Mouse (Mus musculus) intestine, postnatal 0 days (tissue): ENCODE measurements around the gene A630095E13Rik. TPM values are rescaled to one million over a fixed set of nuclear protein-coding genes. Genes with fewer than 3 reads are reported as not detected.
"Not testable (repeated sequence)": the region's sequence is repeated elsewhere in the genome, so short reads cannot be mapped to it uniquely, and the experiment has no call there.

ENCODE experiments used
- ATAC-seq: fragments of 200-750 bp; cut with Nextera tagmentation; 2 replicates; pipeline ENCODE4 v1.8.0; 2017; ENCODE audit warnings: mild to moderate bottlenecking, moderate TSS enrichment, moderate library complexity
- H3K27ac ChIP-seq: fragments of 300-500 bp; sonication (generic); 2 replicates; pipeline ENCODE4 v1.5.1; 2014; ENCODE audit warnings: mild to moderate bottlenecking, low read depth, low read length, moderate library complexity
- H3K27me3 ChIP-seq: fragments of 300-500 bp; sonication (generic); replicated peaks from 2 replicates; pipeline ENCODE4 v1.6.1; 2014; ENCODE audit warnings: low read length, mixed read lengths; ENCODE audit not compliant: control insufficient read depth, insufficient read depth
- H3K36me3 ChIP-seq: fragments of 300-500 bp; sonication (generic); 2 replicates; pipeline ENCODE4 v1.6.1; 2014; ENCODE audit warnings: mild to moderate bottlenecking, moderate library complexity; ENCODE audit not compliant: control insufficient read depth, insufficient read depth
- H3K4me1 ChIP-seq: fragments of 300-500 bp; sonication (generic); replicated peaks from 2 replicates; pipeline ENCODE4 v1.6.1; 2014; ENCODE audit warnings: antibody characterized with exemption, low read length, mixed read lengths; ENCODE audit not compliant: control insufficient read depth, insufficient read depth
- H3K4me2 ChIP-seq: fragments of 300-500 bp; sonication (generic); replicated peaks from 2 replicates; pipeline ENCODE4 v1.6.1; 2014; ENCODE audit warnings: low read depth, mild to moderate bottlenecking, moderate library complexity
- H3K4me3 ChIP-seq: fragments of 300-500 bp; sonication (generic); 2 replicates; pipeline ENCODE4 v1.5.1; 2014; ENCODE audit warnings: low read depth, low read length
- H3K9ac ChIP-seq: fragments of 300-500 bp; sonication (generic); 2 replicates; pipeline ENCODE4 v1.6.1; 2014; ENCODE audit warnings: mild to moderate bottlenecking, low read depth, low read length
- H3K9me3 ChIP-seq: fragments of 300-500 bp; sonication (generic); 2 replicates; pipeline ENCODE4 v1.6.1; 2016; ENCODE audit warnings: mixed run types; ENCODE audit not compliant: control insufficient read depth
- CTCF ChIP-seq: sonication (generic); IDR thresholded peaks from 2 replicates; pipeline ENCODE4 v1.5.1; 2016; ENCODE audit warnings: low read depth, mild to moderate bottlenecking, control low read depth, antibody characterized with exemption, moderate library complexity
- WGBS: fragments of 180-500 bp; shearing (Covaris S2); extraction: QIAGEN DNeasy Blood & Tissue Kit; methylation state at CpG from one replicate; pipeline ENCODE4 v1.1.7; 2014; 5-methylcytosine and 5-hydroxymethylcytosine counted together
- polyA plus RNA-seq: library from polyadenylated mRNA; unstranded; fragments of >200 nt; fragmentation: Nextera tagmentation; extraction: Ambion mirVana; gene quantifications from 2 replicates; pipeline ENCODE4 v1.2.1, GENCODE M21; 2015

A630095E13Rik gene
- polyA plus RNA-seq, result not detected in 2 replicates

GRCm38 (mm10) chr9:36643276-36643675 lies at the start of gene A630095E13Rik:
Gene A630095E13Rik (minus strand): TSS chr9:36643376.
- not testable (repeated sequence) for H3K4me3 ChIP-seq, H3K9ac ChIP-seq, H3K36me3 ChIP-seq, H3K27ac ChIP-seq, H3K4me2 ChIP-seq, H3K9me3 ChIP-seq, H3K4me1 ChIP-seq, H3K27me3 ChIP-seq, ATAC-seq
- 60% methylated on average over 3 of the region's 3 CpGs for WGBS

GRCm38 (mm10) chr9:36692920-36693319 lies 49.7 kb upstream of the A630095E13Rik start, which contains the start of gene Acrv1:
Gene Acrv1 (plus strand): TSS chr9:36693220.
- H3K27me3 ChIP-seq, result no peaks in the 10 kb centered on the region
- no peaks in the 10 kb centered on the region for H3K9me3 ChIP-seq
- WGBS, result 53% methylated on average over 1 of the region's 1 CpGs
- no peak within 1 kb of the TSS for H3K4me2 ChIP-seq
- H3K27ac ChIP-seq, result no peak within 1 kb of the TSS
- no peaks in the 10 kb centered on the region for H3K36me3 ChIP-seq
- no peak for TF ChIP-seq CTCF
- no peak within 1 kb of the TSS for H3K4me3 ChIP-seq
- H3K9ac ChIP-seq, result no peak within 1 kb of the TSS
- ATAC-seq, result no peak
- no peaks in the 10 kb centered on the region for H3K4me1 ChIP-seq

GRCm38 (mm10) chr9:36687329-36687728 lies 44.2 kb upstream of the A630095E13Rik start:
- no peak for ATAC-seq
- no peaks in the 10 kb centered on the region for H3K27me3 ChIP-seq
- no peaks in the 10 kb centered on the region for H3K36me3 ChIP-seq
- no peaks in the 10 kb centered on the region for H3K9me3 ChIP-seq
- no peaks in the 10 kb centered on the region for H3K4me1 ChIP-seq
- H3K4me2 ChIP-seq, result no peak overlapping the region
- H3K9ac ChIP-seq, result no peak overlapping the region
- H3K27ac ChIP-seq, result no peak overlapping the region
- no peak overlapping the region for H3K4me3 ChIP-seq
- peak; percentile 48 for TF ChIP-seq CTCF

GRCm38 (mm10) chr9:36681424-36681823 lies 38.2 kb upstream of the A630095E13Rik start:
- no peaks in the 10 kb centered on the region for H3K9me3 ChIP-seq
- no peaks in the 10 kb centered on the region for H3K36me3 ChIP-seq
- H3K27me3 ChIP-seq, result no peaks in the 10 kb centered on the region
- no peak for TF ChIP-seq CTCF
- no peak overlapping the region for H3K4me2 ChIP-seq
- H3K4me1 ChIP-seq, result no peaks in the 10 kb centered on the region
- ATAC-seq, result no peak
- no peak overlapping the region for H3K27ac ChIP-seq
- H3K9ac ChIP-seq, result no peak overlapping the region
- 72% methylated on average over 2 of the region's 2 CpGs for WGBS
- H3K4me3 ChIP-seq, result no peak overlapping the region

Other genes with a start within 250 kb of the A630095E13Rik start
- not detected in 2 replicates for gene Gm7257, start 211.5 kb downstream of the A630095E13Rik start, polyA plus RNA-seq
- not detected in 2 replicates for gene Gm9513, start 167.7 kb downstream of the A630095E13Rik start, polyA plus RNA-seq
- not detected in 2 replicates for gene Gm5615, start 101.4 kb downstream of the A630095E13Rik start, polyA plus RNA-seq
- not detected in 2 replicates for gene Gm17689, start 60.7 kb downstream of the A630095E13Rik start, polyA plus RNA-seq
- gene Acrv1, start 49.8 kb upstream of the A630095E13Rik start, polyA plus RNA-seq, result not detected in 2 replicates
- gene Chek1, start 83.7 kb upstream of the A630095E13Rik start, polyA plus RNA-seq, result 6.6 and 7.1 TPM in 2 replicates
- gene Stt3a, start 124.3 kb upstream of the A630095E13Rik start, polyA plus RNA-seq, result 166 and 179 TPM in 2 replicates
- gene Ei24, start 154.0 kb upstream of the A630095E13Rik start, polyA plus RNA-seq, result 60.8 and 61.6 TPM in 2 replicates
- 9.6 and 10.3 TPM in 2 replicates for gene Fez1, start 178.5 kb upstream of the A630095E13Rik start, polyA plus RNA-seq